Mouse (Mus musculus) CH12.LX (cell line): ENCODE results near the gene Traf5. TPM values are rescaled to one million over a fixed set of nuclear protein-coding genes. Genes with fewer than 3 reads are reported as not detected.

ENCODE experiments used
- DNase-seq: peaks from one replicate; pipeline ENCODE4 v3.0.0-alpha.2; 2013; ENCODE audit errors: extremely low read depth
- H3K27ac ChIP-seq: 2 replicates; pipeline ENCODE4 v1.5.1; 2012; ENCODE audit warnings: low read depth, mild to moderate bottlenecking, control low read depth, moderate library complexity; ENCODE audit not compliant: insufficient read depth
- H3K27me3 ChIP-seq: replicated peaks from 2 replicates; pipeline ENCODE3; 2012; ENCODE audit warnings: inconsistent platforms
- H3K36me3 ChIP-seq, 2 experiments: replicated peaks in 1 of 2; 2 replicates each; pipeline versions ENCODE3 to v1.6.1; 2012; ENCODE audit warnings: inconsistent platforms in 1 of 2, low read length in 1 of 2, mild to moderate bottlenecking in 1 of 2, mixed read lengths in 1 of 2, moderate library complexity in 1 of 2; ENCODE audit not compliant: control insufficient read depth in 1 of 2, insufficient read depth in 1 of 2
- H3K4me1 ChIP-seq, 2 experiments: 2 replicates each; pipeline ENCODE4 v1.6.1; 2012; ENCODE audit warnings: inconsistent platforms in 1 of 2, moderate library complexity in 1 of 2; ENCODE audit not compliant: insufficient read depth in 2 of 2, control insufficient read depth in 1 of 2
- H3K4me2 ChIP-seq: 2 replicates; pipeline ENCODE4 v1.6.1; 2012; ENCODE audit warnings: low read depth, mild to moderate bottlenecking, control low read depth; ENCODE audit not compliant: poor library complexity, insufficient read depth, severe bottlenecking
- H3K4me3 ChIP-seq, 3 experiments: fragments of 150-350 bp in 1 of 3; sonication (generic) in 1 of 3; replicated peaks in 1 of 3; 2 replicates each; pipeline versions ENCODE3 to v1.5.1; 2011 to 2012; ENCODE audit warnings: low read depth in 2 of 3, low read length in 2 of 3, mild to moderate bottlenecking in 2 of 3, moderate library complexity in 2 of 3, control low read depth in 1 of 3, improper control_type of control experiment in 1 of 3, inconsistent platforms in 1 of 3, mixed read lengths in 1 of 3; ENCODE audit not compliant: poor library complexity in 1 of 3
- H3K79me2 ChIP-seq: replicated peaks from 2 replicates; pipeline ENCODE4 v1.6.1; 2012; ENCODE audit warnings: mild to moderate bottlenecking, moderate library complexity; ENCODE audit not compliant: control insufficient read depth, poor library complexity, insufficient read depth, severe bottlenecking; ENCODE audit errors: extremely low read depth
- H3K9ac ChIP-seq: 2 replicates; pipeline ENCODE4 v1.6.1; 2012; ENCODE audit warnings: low read depth, mild to moderate bottlenecking, control low read depth, moderate library complexity; ENCODE audit not compliant: insufficient read depth
- H3K9me3 ChIP-seq: replicated peaks from 2 replicates; pipeline ENCODE3; 2012; ENCODE audit warnings: low read length, inconsistent platforms, mixed read lengths
- CHD1 ChIP-seq: IDR thresholded peaks from 2 replicates; pipeline ENCODE4 v1.6.1; 2012; ENCODE audit warnings: low read depth, low read length, improper control_type of control experiment, inconsistent platforms
- CHD2 ChIP-seq: IDR thresholded peaks from 2 replicates; pipeline ENCODE4 v1.6.1; 2011; ENCODE audit warnings: low read length, improper control_type of control experiment
- CTCF ChIP-seq, 2 experiments: IDR thresholded peaks in 1 of 2; conservative IDR thresholded peaks in 1 of 2; 2 replicates each; pipeline ENCODE4 v1.5.1; 2011 to 2012; ENCODE audit warnings: low read depth in 2 of 2, low read length in 2 of 2, improper control_type of control experiment in 1 of 2, inconsistent platforms in 1 of 2, mild to moderate bottlenecking in 1 of 2, moderate library complexity in 1 of 2
- E2F4 ChIP-seq: IDR thresholded peaks from 2 replicates; pipeline ENCODE4 v1.6.1; 2011; ENCODE audit warnings: low read depth, low read length, improper control_type of control experiment; ENCODE audit not compliant: insufficient replicate concordance
- ELF1 ChIP-seq: IDR thresholded peaks from 2 replicates; pipeline ENCODE4 v1.6.1; 2014; ENCODE audit warnings: low read depth, mild to moderate bottlenecking, inconsistent platforms, low read length, improper control_type of control experiment
- EP300 ChIP-seq: IDR thresholded peaks from 2 replicates; pipeline ENCODE4 v1.6.1; 2011; ENCODE audit warnings: low read length, improper control_type of control experiment
- ETS1 ChIP-seq: conservative IDR thresholded peaks from 2 replicates; pipeline ENCODE4 v1.6.1; 2012; ENCODE audit warnings: low read depth, mild to moderate bottlenecking, inconsistent platforms, low read length, improper control_type of control experiment, moderate library complexity
- GABPA ChIP-seq: IDR thresholded peaks from 2 replicates; pipeline ENCODE4 v1.6.1; 2012; ENCODE audit warnings: low read depth, low read length, improper control_type of control experiment, inconsistent platforms; ENCODE audit not compliant: insufficient replicate concordance
- IRF4 ChIP-seq: IDR thresholded peaks from 2 replicates; pipeline ENCODE4 v1.6.1; 2014; ENCODE audit warnings: low read depth, mild to moderate bottlenecking, inconsistent platforms, low read length, improper control_type of control experiment
- JUND ChIP-seq: conservative IDR thresholded peaks from 2 replicates; pipeline ENCODE4 v1.6.1; 2011; ENCODE audit warnings: low read depth, low read length, improper control_type of control experiment
- MAFK ChIP-seq: IDR thresholded peaks from 2 replicates; pipeline ENCODE4 v1.6.1; 2011; ENCODE audit warnings: low read length, improper control_type of control experiment; ENCODE audit not compliant: insufficient replicate concordance
- MAX ChIP-seq: IDR thresholded peaks from 2 replicates; pipeline ENCODE4 v1.6.1; 2011; ENCODE audit warnings: low read length, improper control_type of control experiment
- MEF2A ChIP-seq: IDR thresholded peaks from 2 replicates; pipeline ENCODE4 v1.6.1; 2014; ENCODE audit warnings: low read depth, mild to moderate bottlenecking, inconsistent platforms, low read length, improper control_type of control experiment, borderline replicate concordance
- MYC ChIP-seq: IDR thresholded peaks from 2 replicates; pipeline ENCODE4 v1.6.1; 2011; ENCODE audit warnings: low read depth, mild to moderate bottlenecking, improper control_type of control experiment, low read length
- NRF1 ChIP-seq: IDR thresholded peaks from 2 replicates; pipeline ENCODE4 v1.6.1; 2014; ENCODE audit warnings: low read depth, mild to moderate bottlenecking, inconsistent platforms, low read length, improper control_type of control experiment, moderate library complexity
- PAX5 ChIP-seq: IDR thresholded peaks from 2 replicates; pipeline ENCODE4 v1.6.1; 2012; ENCODE audit warnings: low read length, inconsistent platforms, mixed read lengths
- RCOR1 ChIP-seq: conservative IDR thresholded peaks from 2 replicates; pipeline ENCODE4 v1.6.1; 2012; ENCODE audit warnings: low read depth, mild to moderate bottlenecking, inconsistent platforms, low read length, improper control_type of control experiment
- SIN3A ChIP-seq: IDR thresholded peaks from 2 replicates; pipeline ENCODE4 v1.6.1; 2012; ENCODE audit warnings: low read length, improper control_type of control experiment, inconsistent platforms
- SMC3 ChIP-seq: IDR thresholded peaks from 2 replicates; pipeline ENCODE4 v1.6.1; 2011; ENCODE audit warnings: low read depth, low read length, improper control_type of control experiment
- TBP ChIP-seq: conservative IDR thresholded peaks from 2 replicates; pipeline ENCODE4 v1.6.1; 2011; ENCODE audit warnings: low read depth, low read length, improper control_type of control experiment
- UBTF ChIP-seq: IDR thresholded peaks from 2 replicates; pipeline ENCODE4 v1.6.1; 2012; ENCODE audit warnings: low read depth, mild to moderate bottlenecking, inconsistent platforms, low read length, improper control_type of control experiment, moderate library complexity
- USF1 ChIP-seq: IDR thresholded peaks from 2 replicates; pipeline ENCODE4 v1.6.1; 2014; ENCODE audit warnings: low read depth, mild to moderate bottlenecking, inconsistent platforms, low read length, improper control_type of control experiment
- ZKSCAN1 ChIP-seq: IDR thresholded peaks from 2 replicates; pipeline ENCODE4 v1.6.1; 2012; ENCODE audit warnings: low read depth, inconsistent platforms, low read length, improper control_type of control experiment, borderline replicate concordance
- ZMIZ1 ChIP-seq: IDR thresholded peaks from 2 replicates; pipeline ENCODE4 v1.6.1; 2012; ENCODE audit warnings: low read depth, mild to moderate bottlenecking, inconsistent platforms, low read length, improper control_type of control experiment
- dilution Hi-C: fragments of 300-500 bp; cut with MboI; formaldehyde crosslinking; loops from 2 replicates; pipeline ENCODE4 v1.14.3; 2020; ENCODE audit warnings: low sequenced_read_pairs; ENCODE audit not compliant: extremely low pct_unique_long_range_greater_than_20kb, extremely low pct_ligation_motif_present
- in situ Hi-C: fragments of 300-500 bp; cut with MboI; formaldehyde crosslinking; loops from 3 replicates; pipeline ENCODE4 v1.14.3; 2019; ENCODE audit warnings: low sequenced_read_pairs, low pct_ligation_motif_present, low pct_unique_long_range_greater_than_20kb, mixed read lengths
- polyA plus RNA-seq: library from polyadenylated mRNA; unstranded; fragments of >175 nt; gene quantifications from 2 replicates; pipeline ENCODE4 v1.2.1, GENCODE M21; 2012; ENCODE audit warnings: low read depth; ENCODE audit not compliant: insufficient read length
- total RNA-seq, 2 experiments: library from RNA; depleted of rRNA; stranded (reverse); fragments of 300-350 nt in 1 of 2; fragments of >200 nt in 1 of 2; gene quantifications; 2 replicates each; pipeline ENCODE4 v1.2.3; 2012 to 2014

Traf5 gene
- total and polyA plus RNA-seq, 3 experiments: 21.3 to 38.7 (median 32.3) TPM

GRCm38 (mm10) chr1:191988646-191989045 is 103.7 kb downstream of the Traf5 start:
- Histone ChIP-seq H3K4me1 (peaks cover 22 to 57% of the 10 kb centered on the region in 2 experiments), H3K9ac (no peak overlapping the region), H3K27ac (peak overlapping the region; percentile 74), H3K4me2 (peak overlapping the region; percentile 23; the same call in 1 of the 2 replicates), H3K27me3 (no peaks in the 10 kb centered on the region), H3K79me2 (no peaks in the 10 kb centered on the region), H3K36me3 (peaks cover 0 to 5% of the 10 kb centered on the region in 2 experiments), H3K9me3 (no peaks in the 10 kb centered on the region)
- DNase-seq: no peak
- in situ Hi-C loops: no loop called here
- dilution Hi-C loops: no loop called here
- 0 out of 2 replicates have a peak, but pooled peaks have one; percentile 14 for TF ChIP-seq MEF2A
- no peak for TF ChIP-seq PAX5
- TF ChIP-seq, all 38 proteins: peak for 1
- H3K4me3 ChIP-seq: peak overlapping the region in 2 of 3 experiments; percentile 61 to 67

GRCm38 (mm10) chr1:191987481-191987769 is 104.9 kb downstream of the Traf5 start:
- DNase-seq: no peak
- no peaks in the 10 kb centered on the region for H3K27me3 ChIP-seq
- no peaks in the 10 kb centered on the region for H3K79me2 ChIP-seq
- peaks cover 22 to 56% of the 10 kb centered on the region in 2 experiments for H3K4me1 ChIP-seq
- TF ChIP-seq MYC: no peak
- TF ChIP-seq UBTF: no peak
- TF ChIP-seq MEF2A: no peak
- peak; percentile 32; the same call in 1 of the 2 replicates for TF ChIP-seq MAX
- TF ChIP-seq TBP: no peak
- no peak for TF ChIP-seq USF1
- peak; percentile 91 for TF ChIP-seq CHD1
- no peak overlapping the region for H3K4me3 ChIP-seq
- dilution Hi-C loops: no loop called here
- peak overlapping the region; percentile 96 for H3K27ac ChIP-seq
- in situ Hi-C loops: no loop called here
- peak overlapping the region; percentile 66 for H3K4me2 ChIP-seq
- H3K36me3 ChIP-seq: peaks cover 0 to 4% of the 10 kb centered on the region in 2 experiments
- H3K9me3 ChIP-seq: no peaks in the 10 kb centered on the region
- H3K9ac ChIP-seq: peak overlapping the region; percentile 35; the same call in 1 of the 2 replicates

- H3K9ac ChIP-seq: peak overlapping the region; percentile 35; the same call in 1 of the 2 replicates
- dilution Hi-C loops: no loop called here
- peak; percentile 77 for TF ChIP-seq ETS1
- peak; percentile 40; the same call in 1 of the 2 replicates for TF ChIP-seq SIN3A
- TF ChIP-seq USF1: no peak
- no peak for TF ChIP-seq GABPA
- TF ChIP-seq RCOR1: no peak
- no peak for TF ChIP-seq SMC3
- TF ChIP-seq IRF4: peak; percentile 51
- TF ChIP-seq JUND: no peak; the same call in 1 of the 2 replicates
- no peak for TF ChIP-seq CTCF (conservative IDR thresholded peaks at IDR 0.05 in 1 of 2, IDR thresholded peaks at IDR 0.05 in 1 of 2; ENCODE audit: low read depth in 2 of 2, low read length in 2 of 2)
- no peak for TF ChIP-seq ZKSCAN1
- no peak for TF ChIP-seq NRF1
- peak; percentile 79; the same call in 1 of the 2 replicates for TF ChIP-seq ZMIZ1
- TF ChIP-seq CHD2: no peak; the same call in 1 of the 2 replicates
- no peak for TF ChIP-seq E2F4
- peak; percentile 89 for TF ChIP-seq EP300
- 0 out of 2 replicates have a peak, but pooled peaks have one; percentile 11 for TF ChIP-seq ELF1
- TF ChIP-seq MAFK: no peak
These were observed 105.5 kb downstream of the Traf5 start for GRCm38 (mm10) chr1:191986674-191987480.

More at GRCm38 (mm10) chr1:191986674-191987480, 105.5 kb downstream of the Traf5 start:
- Histone ChIP-seq H3K4me1 (peaks cover 22 to 59% of the 10 kb centered on the region in 2 experiments), H3K4me3 (no peak overlapping the region), H3K79me2 (no peaks in the 10 kb centered on the region), H3K4me2 (peak overlapping the region; percentile 66), H3K27me3 (no peaks in the 10 kb centered on the region), H3K9me3 (no peaks in the 10 kb centered on the region), H3K36me3 (no peaks in the 10 kb centered on the region), H3K27ac (peak overlapping the region; percentile 96)
- peak; percentile 96 for DNase-seq
- in situ Hi-C loops: no loop called here
